Mouse (Mus musculus): Measurements from ENCODE around the gene Cenph. TPM values are rescaled to one million over a fixed set of nuclear protein-coding genes. Genes with fewer than 3 reads are reported as not detected.
"Not testable (repeated sequence)": the region's sequence is repeated elsewhere in the genome, so short reads cannot be mapped to it uniquely, and the experiment has no call there.

Cenph gene
- 14.6 and 16.7 TPM in 2 replicates for polyA plus RNA-seq (2015; fragmentation: Nextera tagmentation; extraction: Ambion mirVana)

GRCm38 (mm10) chr13:100775252-100776055 is at the start of gene Cenph:
Gene Cenph (minus strand): TSS chr13:100775899.
- Histone ChIP-seq H3K4me3 (ENCODE audit: low read length) (peak within 1 kb of the TSS; percentile 96), H3K27me3 (ENCODE audit: control insufficient read depth, insufficient read depth, low read length) (no peaks in the 10 kb centered on the region), H3K4me1 (ENCODE audit: control insufficient read depth, insufficient read depth, low read length) (peaks cover 13% of the 10 kb centered on the region), H3K9me3 (replicated peaks; ENCODE audit: control insufficient read depth, low read length) (no peaks in the 10 kb centered on the region), H3K4me2 (ENCODE audit: low read depth, low read length) (peak within 1 kb of the TSS; percentile 91), H3K36me3 (ENCODE audit: control insufficient read depth, insufficient read depth) (peaks cover 5% of the 10 kb centered on the region; the same call in 1 of the 2 replicates), H3K27ac (ENCODE audit: low read length) (peak within 1 kb of the TSS; percentile 19; the same call in 1 of the 2 replicates), H3K9ac (ENCODE audit: low read length) (peak within 1 kb of the TSS; percentile 84)
- ATAC-seq (replicated peaks; ENCODE audit: extremely low read depth, insufficient read depth, low FRiP score): peak; percentile 85
- 1% methylated on average over 46 of the region's 46 CpGs for WGBS

DNA sequence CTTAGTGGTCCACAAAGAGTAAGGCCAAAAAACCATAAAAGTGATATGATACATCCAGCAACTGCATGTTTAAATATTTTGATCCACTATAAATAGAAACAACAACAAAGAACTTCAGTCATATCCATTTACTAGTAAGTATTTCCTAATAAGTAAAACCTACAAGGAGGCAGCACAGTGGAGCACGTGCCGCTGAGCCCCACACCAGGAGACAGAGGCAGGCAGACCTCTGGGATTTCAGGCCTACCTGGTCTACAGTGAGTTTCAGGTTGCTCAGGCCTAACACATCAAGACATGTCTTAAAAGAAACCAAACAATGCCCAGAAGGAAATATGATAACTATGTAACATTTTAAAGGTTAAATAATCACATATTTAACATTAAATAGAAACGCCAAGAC is 49.2 kb upstream of the Cenph start:
- H3K4me3 ChIP-seq (ENCODE audit: low read length): no peak overlapping the region
- ATAC-seq (replicated peaks; ENCODE audit: extremely low read depth, insufficient read depth, low FRiP score): no peak
- H3K27me3 ChIP-seq (ENCODE audit: control insufficient read depth, insufficient read depth, low read length): no peaks in the 10 kb centered on the region
- H3K4me1 ChIP-seq (ENCODE audit: control insufficient read depth, insufficient read depth, low read length): no peaks in the 10 kb centered on the region
- H3K9me3 ChIP-seq (replicated peaks; ENCODE audit: control insufficient read depth, low read length): no peaks in the 10 kb centered on the region
- H3K4me2 ChIP-seq (ENCODE audit: low read depth, low read length): no peak overlapping the region
- peaks cover 36% of the 10 kb centered on the region for H3K36me3 ChIP-seq (ENCODE audit: control insufficient read depth, insufficient read depth)
- no peak overlapping the region for H3K27ac ChIP-seq (ENCODE audit: low read length)
- no peak overlapping the region for H3K9ac ChIP-seq (ENCODE audit: low read length)
- WGBS: 89% methylated on average over 3 of the region's 3 CpGs

GRCm38 (mm10) chr13:100824306-100824705 is 48.6 kb upstream of the Cenph start:
- no peaks in the 10 kb centered on the region for H3K4me1 ChIP-seq (ENCODE audit: control insufficient read depth, insufficient read depth, low read length)
- peaks cover 41% of the 10 kb centered on the region for H3K36me3 ChIP-seq (ENCODE audit: control insufficient read depth, insufficient read depth)
- no peaks in the 10 kb centered on the region for H3K27me3 ChIP-seq (ENCODE audit: control insufficient read depth, insufficient read depth, low read length)
- H3K9me3 ChIP-seq (replicated peaks; ENCODE audit: control insufficient read depth, low read length): no peaks in the 10 kb centered on the region
- no peak overlapping the region for H3K9ac ChIP-seq (ENCODE audit: low read length)
- H3K27ac ChIP-seq (ENCODE audit: low read length): no peak overlapping the region
- 64% methylated on average over 6 of the region's 6 CpGs for WGBS
- ATAC-seq (replicated peaks; ENCODE audit: extremely low read depth, insufficient read depth, low FRiP score): no peak
- no peak overlapping the region for H3K4me3 ChIP-seq (ENCODE audit: low read length)
- H3K4me2 ChIP-seq (ENCODE audit: low read depth, low read length): no peak overlapping the region

GRCm38 (mm10) chr13:100823863-100824262 is 48.2 kb upstream of the Cenph start:
- Histone ChIP-seq H3K27me3 (ENCODE audit: control insufficient read depth, insufficient read depth, low read length) (no peaks in the 10 kb centered on the region), H3K36me3 (ENCODE audit: control insufficient read depth, insufficient read depth) (peaks cover 41% of the 10 kb centered on the region), H3K9me3 (replicated peaks; ENCODE audit: control insufficient read depth, low read length) (no peaks in the 10 kb centered on the region), H3K9ac (ENCODE audit: low read length) (no peak overlapping the region), H3K27ac (ENCODE audit: low read length) (no peak overlapping the region), H3K4me2 (ENCODE audit: low read depth, low read length) (no peak overlapping the region), H3K4me3 (ENCODE audit: low read length) (no peak overlapping the region), H3K4me1 (ENCODE audit: control insufficient read depth, insufficient read depth, low read length) (no peaks in the 10 kb centered on the region)
- 94% methylated on average over 3 of the region's 3 CpGs for WGBS
- no peak for ATAC-seq (replicated peaks; ENCODE audit: extremely low read depth, insufficient read depth, low FRiP score)

- Histone ChIP-seq H3K9ac (ENCODE audit: low read length) (no peak overlapping the region), H3K36me3 (ENCODE audit: control insufficient read depth, insufficient read depth) (peaks cover 53% of the 10 kb centered on the region), H3K4me1 (ENCODE audit: control insufficient read depth, insufficient read depth, low read length) (no peaks in the 10 kb centered on the region), H3K9me3 (replicated peaks; ENCODE audit: control insufficient read depth, low read length) (no peaks in the 10 kb centered on the region), H3K27ac (ENCODE audit: low read length) (no peak overlapping the region), H3K27me3 (ENCODE audit: control insufficient read depth, insufficient read depth, low read length) (no peaks in the 10 kb centered on the region), H3K4me3 (ENCODE audit: low read length) (no peak overlapping the region), H3K4me2 (ENCODE audit: low read depth, low read length) (no peak overlapping the region)
- WGBS: 85% methylated on average over 6 of the region's 6 CpGs
- ATAC-seq (replicated peaks; ENCODE audit: extremely low read depth, insufficient read depth, low FRiP score): no peak
Measured at GRCm38 (mm10) chr13:100814451-100814850, 38.8 kb upstream of the Cenph start.

DNA sequence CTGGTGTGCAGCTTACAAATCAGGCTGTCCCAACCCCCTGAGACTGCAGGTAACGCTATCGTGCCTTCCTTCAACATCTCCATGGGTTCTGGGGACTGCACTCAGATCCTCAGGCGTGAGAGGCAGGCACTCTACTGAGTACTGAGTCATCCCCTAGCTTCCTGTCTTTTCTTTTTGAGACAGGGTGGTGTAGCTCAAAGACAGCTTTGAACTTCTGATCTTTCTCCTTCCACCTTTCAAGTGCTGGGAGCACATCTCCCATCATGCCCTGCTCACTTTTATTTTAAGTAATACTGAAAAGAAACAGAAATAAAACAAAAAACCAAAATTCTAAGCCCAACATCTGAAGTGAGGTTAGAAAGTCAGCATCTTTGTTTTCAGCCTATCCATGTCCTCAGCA is 30.1 kb upstream of the Cenph start:
- no peak overlapping the region for H3K27ac ChIP-seq (ENCODE audit: low read length)
- WGBS: 100% methylated on average over 3 of the region's 3 CpGs
- H3K4me3 ChIP-seq (ENCODE audit: low read length): no peak overlapping the region
- ATAC-seq (replicated peaks; ENCODE audit: extremely low read depth, insufficient read depth, low FRiP score): no peak
- H3K4me2 ChIP-seq (ENCODE audit: low read depth, low read length): no peak overlapping the region
- no peaks in the 10 kb centered on the region for H3K27me3 ChIP-seq (ENCODE audit: control insufficient read depth, insufficient read depth, low read length)
- no peaks in the 10 kb centered on the region for H3K4me1 ChIP-seq (ENCODE audit: control insufficient read depth, insufficient read depth, low read length)
- H3K9me3 ChIP-seq (replicated peaks; ENCODE audit: control insufficient read depth, low read length): no peaks in the 10 kb centered on the region
- no peak overlapping the region for H3K9ac ChIP-seq (ENCODE audit: low read length)
- peaks cover 65% of the 10 kb centered on the region for H3K36me3 ChIP-seq (ENCODE audit: control insufficient read depth, insufficient read depth)

GRCm38 (mm10) chr13:100797171-100797570 is 21.5 kb upstream of the Cenph start:
- Histone ChIP-seq H3K27me3 (ENCODE audit: control insufficient read depth, insufficient read depth, low read length) (no peaks in the 10 kb centered on the region), H3K27ac (ENCODE audit: low read length) (no peak overlapping the region), H3K4me2 (ENCODE audit: low read depth, low read length) (no peak overlapping the region), H3K4me1 (ENCODE audit: control insufficient read depth, insufficient read depth, low read length) (no peaks in the 10 kb centered on the region), H3K9me3 (replicated peaks; ENCODE audit: control insufficient read depth, low read length) (no peaks in the 10 kb centered on the region), H3K9ac (ENCODE audit: low read length) (no peak overlapping the region), H3K36me3 (ENCODE audit: control insufficient read depth, insufficient read depth) (peaks cover 17% of the 10 kb centered on the region), H3K4me3 (ENCODE audit: low read length) (no peak overlapping the region)
- no peak for ATAC-seq (replicated peaks; ENCODE audit: extremely low read depth, insufficient read depth, low FRiP score)
- WGBS: 87% methylated on average over 6 of the region's 6 CpGs

GRCm38 (mm10) chr13:100789083-100789482 is 13.4 kb upstream of the Cenph start:
- 80% methylated on average over 3 of the region's 3 CpGs for WGBS
- no peaks in the 10 kb centered on the region for H3K27me3 ChIP-seq (ENCODE audit: control insufficient read depth, insufficient read depth, low read length)
- no peak overlapping the region for H3K4me2 ChIP-seq (ENCODE audit: low read depth, low read length)
- no peak overlapping the region for H3K4me3 ChIP-seq (ENCODE audit: low read length)
- no peaks in the 10 kb centered on the region; the same call in 1 of the 2 replicates for H3K36me3 ChIP-seq (ENCODE audit: control insufficient read depth, insufficient read depth)
- no peak for ATAC-seq (replicated peaks; ENCODE audit: extremely low read depth, insufficient read depth, low FRiP score)
- H3K9me3 ChIP-seq (replicated peaks; ENCODE audit: control insufficient read depth, low read length): no peaks in the 10 kb centered on the region
- H3K9ac ChIP-seq (ENCODE audit: low read length): no peak overlapping the region
- peaks cover 14% of the 10 kb centered on the region for H3K4me1 ChIP-seq (ENCODE audit: control insufficient read depth, insufficient read depth, low read length)
- H3K27ac ChIP-seq (ENCODE audit: low read length): no peak overlapping the region

DNA sequence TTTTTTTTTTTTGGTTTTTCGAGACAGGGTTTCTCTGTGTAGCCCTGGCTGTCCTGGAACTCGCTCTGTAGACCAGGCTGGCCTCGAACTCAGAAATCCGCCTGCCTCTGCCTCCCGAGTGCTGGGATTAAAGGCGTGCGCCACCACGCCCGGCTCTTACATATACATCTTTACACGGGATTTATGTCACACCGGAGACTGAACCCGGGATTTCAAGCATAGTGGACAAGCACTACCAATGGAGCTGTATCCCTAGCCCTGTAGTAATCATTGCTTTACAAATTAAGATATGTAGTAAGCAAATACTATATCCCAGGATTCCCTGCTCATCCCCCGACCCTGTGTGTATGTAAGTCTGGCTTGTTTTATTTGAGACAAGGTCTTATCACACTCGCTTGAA is 12.4 kb upstream of the Cenph start:
- 95% methylated on average over 11 of the region's 14 CpGs for WGBS
- H3K4me3 ChIP-seq (ENCODE audit: low read length); H3K9me3 ChIP-seq (replicated peaks; ENCODE audit: control insufficient read depth, low read length); H3K4me2 ChIP-seq (ENCODE audit: low read depth, low read length); H3K36me3 ChIP-seq (ENCODE audit: control insufficient read depth, insufficient read depth); H3K9ac ChIP-seq (ENCODE audit: low read length); H3K27ac ChIP-seq (ENCODE audit: low read length); H3K27me3 ChIP-seq (ENCODE audit: control insufficient read depth, insufficient read depth, low read length); ATAC-seq (replicated peaks; ENCODE audit: extremely low read depth, insufficient read depth, low FRiP score): not testable (repeated sequence)
- H3K4me1 ChIP-seq (ENCODE audit: control insufficient read depth, insufficient read depth, low read length): peaks cover 23% of the 10 kb centered on the region
